Mouse (Mus musculus) forebrain, embryonic 16.5 days (tissue): Measurements from ENCODE around the gene Sema4b. TPM values are rescaled to one million over a fixed set of nuclear protein-coding genes. Genes with fewer than 3 reads are reported as not detected.

Experiments used
- ATAC-seq: fragments of 200-750 bp; cut with Nextera tagmentation; 2 replicates; pipeline ENCODE4 v1.8.0; 2017; ENCODE audit warnings: mild to moderate bottlenecking, moderate library complexity
- H3K27ac ChIP-seq: fragments of 300-500 bp; sonication (generic); 2 replicates; pipeline ENCODE4 v1.5.1; 2014; ENCODE audit warnings: low read length, control low read depth
- H3K27me3 ChIP-seq: fragments of 300-500 bp; sonication (generic); replicated peaks from 2 replicates; pipeline ENCODE4 v1.6.1; 2014; ENCODE audit warnings: low read length; ENCODE audit not compliant: control insufficient read depth, insufficient read depth
- H3K36me3 ChIP-seq: fragments of 300-500 bp; sonication (generic); 2 replicates; pipeline ENCODE4 v1.6.1; 2014; ENCODE audit not compliant: control insufficient read depth, insufficient read depth
- H3K4me1 ChIP-seq: fragments of 300-500 bp; sonication (generic); replicated peaks from 2 replicates; pipeline ENCODE4 v1.6.1; 2014; ENCODE audit warnings: low read length; ENCODE audit not compliant: control insufficient read depth, insufficient read depth
- H3K4me2 ChIP-seq: fragments of 300-500 bp; sonication (generic); 2 replicates; pipeline ENCODE4 v1.6.1; 2014; ENCODE audit warnings: mild to moderate bottlenecking, low read length, control low read depth
- H3K4me3 ChIP-seq: fragments of 300-500 bp; sonication (generic); replicated peaks from 2 replicates; pipeline ENCODE4 v1.5.1; 2014; ENCODE audit warnings: mild to moderate bottlenecking, low read length, control low read depth
- H3K9ac ChIP-seq: fragments of 300-500 bp; sonication (generic); replicated peaks from 2 replicates; pipeline ENCODE4 v1.6.1; 2014; ENCODE audit warnings: low read depth, low read length, control low read depth
- H3K9me3 ChIP-seq: fragments of 300-500 bp; sonication (generic); 2 replicates; pipeline ENCODE4 v1.6.1; 2016; ENCODE audit warnings: low read length; ENCODE audit not compliant: control insufficient read depth
- WGBS: fragments of 180-500 bp; shearing (Covaris S2); extraction: QIAGEN DNeasy Blood & Tissue Kit; methylation state at CpG from one replicate; pipeline ENCODE4 v1.1.7; 2014; 5-methylcytosine and 5-hydroxymethylcytosine counted together
- polyA plus RNA-seq: library from polyadenylated mRNA; unstranded; fragments of >200 nt; fragmentation: Nextera tagmentation; extraction: Ambion mirVana; gene quantifications from 2 replicates; pipeline ENCODE4 v1.2.1, GENCODE M21; 2015

Sema4b gene
- polyA plus RNA-seq, 1 experiment from 2014 or later: 26.6 TPM

GRCm38 (mm10) chr7:80183466-80183865 is 3.2 kb upstream of the Sema4b start:
- no peaks in the 10 kb centered on the region for H3K9me3 ChIP-seq
- WGBS: 95% methylated on average over 1 of the region's 1 CpGs
- no peak overlapping the region for H3K4me2 ChIP-seq
- H3K27ac ChIP-seq: no peak overlapping the region
- H3K27me3 ChIP-seq: no peaks in the 10 kb centered on the region
- no peaks in the 10 kb centered on the region for H3K36me3 ChIP-seq
- H3K4me1 ChIP-seq: peaks cover 24% of the 10 kb centered on the region
- H3K9ac ChIP-seq: no peak overlapping the region
- no peak overlapping the region for H3K4me3 ChIP-seq
- ATAC-seq: no peak

DNA sequence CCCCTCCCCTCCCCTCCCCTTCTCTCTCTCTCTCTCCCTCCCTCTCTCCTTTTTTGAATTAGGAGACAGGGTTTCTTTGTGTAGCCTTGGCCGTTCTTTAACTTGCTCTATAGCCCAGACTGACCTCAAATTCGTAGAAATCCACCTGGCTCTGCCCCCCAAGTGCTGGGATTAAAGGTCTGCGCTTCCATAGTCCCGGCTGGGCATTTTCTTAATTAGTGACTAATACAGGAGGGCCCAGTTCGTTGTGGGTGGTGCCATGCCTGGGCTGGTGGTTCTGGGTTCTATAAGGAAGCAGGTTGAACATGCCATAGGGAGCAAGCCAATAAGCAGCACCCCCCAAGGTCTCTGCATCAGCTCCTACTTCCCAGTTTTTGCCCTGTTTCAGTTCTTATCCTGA is 2.7 kb upstream of the Sema4b start:
- no peak for ATAC-seq
- H3K4me1 ChIP-seq: peaks cover 29% of the 10 kb centered on the region
- no peak overlapping the region for H3K9ac ChIP-seq
- 27% methylated on average over 5 of the region's 5 CpGs for WGBS
- H3K4me3 ChIP-seq: no peak overlapping the region
- H3K27me3 ChIP-seq: no peaks in the 10 kb centered on the region
- H3K4me2 ChIP-seq: no peak overlapping the region
- no peaks in the 10 kb centered on the region for H3K9me3 ChIP-seq
- H3K36me3 ChIP-seq: no peaks in the 10 kb centered on the region
- H3K27ac ChIP-seq: no peak overlapping the region

DNA sequence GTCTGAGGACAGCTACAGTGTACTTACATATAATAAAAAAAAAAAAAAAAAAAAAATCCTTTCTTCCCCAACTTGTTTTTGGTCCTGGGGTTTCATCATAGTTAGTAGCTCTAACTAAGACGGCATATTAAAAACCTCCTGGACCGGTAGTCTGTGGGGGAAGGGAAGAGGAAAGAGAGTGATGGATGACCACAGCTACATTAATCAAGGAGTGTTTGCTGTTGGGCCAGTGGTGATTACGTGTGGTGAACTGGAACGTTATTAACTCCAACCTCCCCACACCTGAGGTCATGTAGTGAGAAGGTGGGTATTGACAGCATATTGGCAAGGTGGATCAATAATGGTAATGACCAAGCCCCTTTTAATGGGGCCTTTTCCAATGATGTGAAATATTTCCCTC is 2.1 kb upstream of the Sema4b start:
- H3K4me2 ChIP-seq: no peak overlapping the region
- WGBS: 87% methylated on average over 4 of the region's 4 CpGs
- no peak overlapping the region for H3K27ac ChIP-seq
- no peak for ATAC-seq
- no peaks in the 10 kb centered on the region for H3K27me3 ChIP-seq
- H3K4me1 ChIP-seq: peaks cover 34% of the 10 kb centered on the region
- no peak overlapping the region for H3K4me3 ChIP-seq
- H3K36me3 ChIP-seq: no peaks in the 10 kb centered on the region
- no peaks in the 10 kb centered on the region for H3K9me3 ChIP-seq
- H3K9ac ChIP-seq: no peak overlapping the region

GRCm38 (mm10) chr7:80184968-80185367 is 1.7 kb upstream of the Sema4b start:
- no peak for ATAC-seq
- WGBS: 73% methylated on average over 6 of the region's 6 CpGs
- H3K9me3 ChIP-seq: no peaks in the 10 kb centered on the region
- H3K4me3 ChIP-seq: no peak overlapping the region
- peaks cover 34% of the 10 kb centered on the region for H3K4me1 ChIP-seq
- H3K4me2 ChIP-seq: no peak overlapping the region
- no peaks in the 10 kb centered on the region for H3K27me3 ChIP-seq
- no peak overlapping the region for H3K9ac ChIP-seq
- no peaks in the 10 kb centered on the region for H3K36me3 ChIP-seq
- H3K27ac ChIP-seq: no peak overlapping the region

- ATAC-seq: no peak
- peak overlapping the region; percentile 77 for H3K4me2 ChIP-seq
- H3K4me3 ChIP-seq: peak overlapping the region; percentile 68
- 7% methylated on average over 8 of the region's 8 CpGs for WGBS
- H3K36me3 ChIP-seq: no peaks in the 10 kb centered on the region
- H3K4me1 ChIP-seq: peaks cover 34% of the 10 kb centered on the region
- H3K27me3 ChIP-seq: no peaks in the 10 kb centered on the region
- H3K9ac ChIP-seq: peak overlapping the region; percentile 84
- no peaks in the 10 kb centered on the region for H3K9me3 ChIP-seq
- H3K27ac ChIP-seq: no peak overlapping the region
These were observed 620 bp upstream of the Sema4b start for GRCm38 (mm10) chr7:80186021-80186420.

GRCm38 (mm10) chr7:80187501-80187900 is 860 bp downstream of the Sema4b start:
- H3K9me3 ChIP-seq: no peaks in the 10 kb centered on the region
- peak overlapping the region; percentile 77 for H3K4me2 ChIP-seq
- H3K4me3 ChIP-seq: peak overlapping the region; percentile 68
- peaks cover 49% of the 10 kb centered on the region for H3K4me1 ChIP-seq
- ATAC-seq: no peak
- H3K36me3 ChIP-seq: no peaks in the 10 kb centered on the region
- peak overlapping the region; percentile 84 for H3K9ac ChIP-seq
- WGBS: 16% methylated on average over 12 of the region's 12 CpGs
- H3K27me3 ChIP-seq: no peaks in the 10 kb centered on the region
- peak overlapping the region; percentile 86 for H3K27ac ChIP-seq

DNA sequence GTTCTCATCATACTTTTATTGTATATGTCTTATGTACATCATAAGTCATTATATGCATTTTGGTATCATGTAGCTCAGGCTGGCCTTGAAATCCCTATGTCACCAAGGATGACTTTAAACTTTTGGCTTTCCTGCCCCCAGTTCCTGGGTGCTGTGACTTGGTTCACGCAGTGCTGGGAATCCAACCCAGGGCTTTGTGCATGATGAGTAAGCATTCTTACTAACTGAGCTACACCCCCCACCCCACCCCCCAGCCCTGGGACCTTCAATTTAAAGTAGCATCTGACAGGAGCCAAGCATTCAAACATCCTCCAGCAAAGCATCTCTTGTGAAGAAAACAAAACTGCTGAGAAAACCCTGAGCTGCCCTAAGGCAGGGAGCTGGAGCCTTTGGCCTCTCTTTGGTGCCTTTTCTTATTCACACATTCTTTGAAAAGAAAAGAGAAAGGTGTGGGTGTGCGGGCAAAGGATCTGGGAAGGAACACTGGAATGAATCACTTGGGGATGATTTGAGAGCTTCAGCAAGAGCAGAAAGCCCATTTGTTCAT is 2.0 kb downstream of the Sema4b start:
- Histone ChIP-seq H3K4me3 (no peak overlapping the region), H3K4me2 (peak overlapping the region; percentile 11; the same call in 1 of the 2 replicates), H3K36me3 (no peaks in the 10 kb centered on the region), H3K9me3 (no peaks in the 10 kb centered on the region), H3K27me3 (no peaks in the 10 kb centered on the region), H3K27ac (0 out of 2 replicates have a peak overlapping the region, but pooled peaks have one; percentile 4), H3K9ac (0 out of 2 replicates have a peak overlapping the region, but pooled peaks have one; percentile 23), H3K4me1 (peaks cover 57% of the 10 kb centered on the region)
- whole genome bisulfite sequencing: 44% methylated on average over 2 of the region's 2 CpGs
- ATAC-seq: no peak

DNA sequence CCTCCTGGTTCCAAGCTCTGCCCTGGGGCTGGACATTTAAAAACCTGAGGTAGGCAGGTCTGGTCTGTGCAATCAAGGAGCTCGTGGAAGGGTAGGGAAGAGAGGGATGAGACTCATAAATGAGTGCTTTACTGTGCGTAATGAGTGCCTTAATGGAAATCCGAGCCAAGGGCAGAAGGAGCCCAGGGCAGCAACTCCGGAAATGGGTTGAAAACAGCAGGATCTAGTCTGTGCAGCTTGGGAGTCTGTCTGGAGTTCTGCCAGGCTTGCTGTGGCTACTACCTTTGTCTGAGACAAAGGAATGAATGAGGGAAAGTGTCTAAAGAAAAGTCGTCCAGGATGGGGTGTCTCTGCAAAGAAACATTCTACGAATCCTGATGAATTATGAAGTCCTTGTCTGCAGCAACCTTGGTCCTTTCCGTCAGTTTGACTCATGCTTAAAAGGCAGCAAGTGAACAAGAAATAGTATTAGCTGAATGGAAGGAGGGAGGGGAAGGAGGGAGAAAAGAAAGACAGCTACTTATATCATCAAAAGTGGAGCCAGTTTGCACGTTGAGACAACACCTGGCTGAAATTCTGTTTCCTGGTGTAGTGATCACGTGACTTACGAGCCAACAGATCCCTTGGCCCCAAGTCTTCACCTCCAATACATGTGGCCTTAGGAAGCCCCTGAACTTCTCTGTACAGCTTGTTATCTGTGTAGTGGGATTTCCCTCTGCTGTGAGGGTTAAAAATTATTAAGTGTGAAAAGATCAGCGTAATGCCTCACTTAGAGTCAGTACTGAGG is 2.7 kb downstream of the Sema4b start:
- WGBS: 27% methylated on average over 11 of the region's 11 CpGs
- H3K27ac ChIP-seq: 0 out of 2 replicates have a peak overlapping the region, but pooled peaks have one; percentile 4
- H3K27me3 ChIP-seq: no peaks in the 10 kb centered on the region
- H3K9ac ChIP-seq: 0 out of 2 replicates have a peak overlapping the region, but pooled peaks have one; percentile 23
- H3K36me3 ChIP-seq: no peaks in the 10 kb centered on the region
- ATAC-seq: no peak
- no peak overlapping the region for H3K4me3 ChIP-seq
- peaks cover 64% of the 10 kb centered on the region for H3K4me1 ChIP-seq
- H3K9me3 ChIP-seq: no peaks in the 10 kb centered on the region
- peak overlapping the region; percentile 11; the same call in 1 of the 2 replicates for H3K4me2 ChIP-seq

DNA sequence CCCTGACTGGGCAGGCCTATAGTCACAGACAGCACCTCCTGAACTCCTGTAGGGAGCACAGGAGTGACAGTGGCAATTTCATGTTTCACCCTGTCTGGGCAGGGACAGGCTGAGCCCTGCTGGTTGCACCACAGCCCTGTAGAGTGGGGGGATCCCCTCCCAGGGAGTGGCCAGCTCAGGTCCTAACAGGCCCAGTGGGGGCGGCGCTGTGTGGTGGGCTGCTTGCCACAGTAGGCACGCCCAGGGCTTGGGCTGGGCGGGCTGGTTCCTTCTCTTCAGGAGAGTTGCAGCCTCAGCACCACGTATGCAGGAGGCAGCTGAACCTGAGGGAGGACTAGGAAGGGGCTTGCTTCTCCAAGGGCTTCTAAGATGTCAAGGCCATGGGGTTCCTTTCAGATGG is 4.8 kb downstream of the Sema4b start:
- Histone ChIP-seq H3K9me3 (no peaks in the 10 kb centered on the region), H3K27me3 (no peaks in the 10 kb centered on the region), H3K9ac (no peak overlapping the region), H3K4me1 (peaks cover 61% of the 10 kb centered on the region), H3K4me2 (no peak overlapping the region), H3K4me3 (no peak overlapping the region), H3K27ac (peak overlapping the region; percentile 88; the same call in 1 of the 2 replicates), H3K36me3 (no peaks in the 10 kb centered on the region)
- WGBS: 24% methylated on average over 5 of the region's 5 CpGs
- no peak for ATAC-seq
